Mouse (Mus musculus) Patski (cell line): ENCODE data around the gene Tmem132a. TPM values are rescaled to one million over a fixed set of nuclear protein-coding genes. Genes with fewer than 3 reads are reported as not detected.

Experiments
- ATAC-seq: fragments of 100-300 bp; one replicate; pipeline ENCODE4 v1.8.0; 2021
- CTCF ChIA-PET: fragments of 350-600 bp; sonication (Branson Sonifier 250); formaldehyde crosslinking; loops from one replicate; lab custom pipeline; 2022; ENCODE audit warnings: inconsistent platforms; lab: Charles Lee
- POLR2A ChIA-PET: fragments of 350-600 bp; sonication (Branson Sonifier 250); formaldehyde crosslinking; loops from one replicate; lab custom pipeline; 2022; ENCODE audit warnings: antibody characterized with exemption, inconsistent platforms; lab: Charles Lee
- DNase-seq: peaks from one replicate; pipeline ENCODE4 v3.0.0-alpha.2; 2011; ENCODE audit warnings: low read depth, low spot score
- H3K27me3 ChIP-seq: fragments of 371-371 bp; one replicate; pipeline ENCODE4 v1.5.1; 2021
- CTCF ChIP-seq: fragments of 100-300 bp; IDR thresholded peaks from one replicate; pipeline ENCODE4 v1.5.1; 2021
- in situ Hi-C: fragments of 300-500 bp; cut with MboI; formaldehyde crosslinking; loops from 3 replicates; pipeline ENCODE4 v1.11.1; 2018; ENCODE audit warnings: low pct_unique_long_range_greater_than_20kb, mixed read lengths
- polyA plus RNA-seq: library from polyadenylated mRNA; unstranded; gene quantifications from one replicate; pipeline ENCODE4 v1.2.3, GENCODE M21; 2021

The Tmem132a gene
- polyA plus RNA-seq, 1 experiment from 2014 or later = 114 TPM

DNA sequence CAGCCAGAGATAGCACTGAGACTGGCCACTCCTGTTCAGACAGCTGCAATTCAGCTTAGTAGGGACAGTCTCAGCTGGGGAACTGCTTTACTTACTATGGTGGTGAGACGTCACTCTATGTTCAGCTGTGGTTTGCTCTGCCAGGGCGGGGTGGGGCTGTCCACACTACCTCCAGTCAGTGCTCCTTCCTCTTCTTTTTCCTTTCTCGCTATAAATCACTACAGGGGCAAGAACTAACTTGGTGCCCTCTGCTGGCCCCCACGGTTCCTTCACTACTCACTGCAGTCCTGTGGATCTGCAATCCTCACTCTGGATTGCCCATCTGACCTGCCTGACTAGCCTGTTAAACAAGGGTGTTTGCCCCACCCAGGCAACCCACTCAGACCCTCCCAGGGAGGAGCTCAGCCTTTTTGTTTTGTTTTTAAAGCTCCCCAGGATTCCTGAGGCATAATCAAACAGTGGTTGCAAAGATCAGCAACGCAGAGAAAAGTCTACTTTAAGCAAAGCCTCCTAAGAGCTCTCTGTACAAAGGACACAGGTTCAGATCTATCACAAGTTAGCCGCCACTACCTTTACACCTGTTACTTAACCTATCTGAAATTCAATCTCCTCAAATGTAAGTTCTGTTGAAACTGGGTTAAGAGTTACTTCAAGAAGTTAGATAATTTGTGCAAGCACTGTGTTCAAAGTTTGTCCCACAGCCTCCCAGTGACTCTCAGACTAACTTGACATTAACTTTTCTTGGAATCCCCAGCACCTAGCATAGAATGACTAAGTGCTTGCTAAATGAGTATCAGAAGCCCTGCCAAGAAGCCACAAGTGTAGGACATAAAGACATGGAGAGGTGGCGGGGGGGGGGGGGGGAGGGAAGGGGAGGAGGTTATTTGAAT, 10.6 kb upstream of the Tmem132a start:
- no peaks in the 10 kb centered on the region for H3K27me3 ChIP-seq
- in situ Hi-C loops = no loop called here
- CTCF ChIA-PET = interaction anchor here (0.7 to 1.6 kb wide), 8 partner anchors 10 to 171 kb away, joined by 3 to 7 read pairs (median 4); partner anchors contain the start of genes Prpf19 and Tmem132a
- POLR2A ChIA-PET = interaction anchor here (0.7 to 1.0 kb wide), 3 partner anchors 15 to 74 kb away, joined by 3 to 4 read pairs (median 3); no protein-coding TSS in a partner anchor
- DNase-seq (no peak), ATAC-seq (peak; percentile 28)
- TF ChIP-seq CTCF = no peak

DNA sequence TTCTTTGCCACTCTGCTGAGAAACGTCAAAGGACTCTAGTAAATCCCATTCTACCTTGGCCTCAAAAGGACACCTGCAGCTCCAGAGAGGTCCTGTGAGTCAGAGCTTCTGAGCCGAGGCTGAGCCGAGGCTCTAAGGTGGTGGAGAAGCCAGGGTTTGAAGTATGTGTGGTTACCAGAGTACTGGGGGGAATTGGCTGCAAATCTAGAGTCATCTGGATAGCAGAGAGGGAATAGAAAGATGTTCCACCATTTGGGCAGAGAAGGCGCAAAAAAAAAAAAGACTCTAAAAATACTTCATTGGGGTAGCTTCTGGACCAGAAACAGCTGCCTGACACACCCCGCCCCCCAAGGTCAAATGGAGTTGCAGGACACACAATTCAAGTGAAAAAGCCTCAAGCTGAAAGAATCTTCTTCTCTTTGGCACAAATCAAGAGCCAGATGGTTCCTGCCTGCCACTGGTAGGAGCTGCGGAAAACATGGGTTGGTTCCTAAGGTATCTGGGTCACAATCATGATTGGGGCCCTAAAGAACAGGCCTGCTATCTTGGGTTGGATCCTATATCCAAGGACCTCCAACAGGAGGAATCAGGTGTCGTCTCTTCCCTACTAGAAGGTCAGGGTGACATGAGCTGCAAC, 8.6 kb upstream of the Tmem132a start:
- CTCF ChIA-PET = interaction anchor here (0.9 to 2.2 kb wide), 4 partner anchors 12 to 169 kb away, joined by 3 to 9 read pairs (median 3); partner anchors contain the start of gene Prpf19
- no peaks in the 10 kb centered on the region for H3K27me3 ChIP-seq
- DNase-seq (no peak), ATAC-seq (no peak)
- no peak for TF ChIP-seq CTCF
- in situ Hi-C loops = loop anchor here (5.0 kb wide), 1 partner anchor 161 kb away; no protein-coding TSS in a partner anchor
- POLR2A ChIA-PET = interaction anchor here (0.6 kb wide), 1 partner anchor 94 kb away, joined by 4 read pairs; no protein-coding TSS in a partner anchor

DNA sequence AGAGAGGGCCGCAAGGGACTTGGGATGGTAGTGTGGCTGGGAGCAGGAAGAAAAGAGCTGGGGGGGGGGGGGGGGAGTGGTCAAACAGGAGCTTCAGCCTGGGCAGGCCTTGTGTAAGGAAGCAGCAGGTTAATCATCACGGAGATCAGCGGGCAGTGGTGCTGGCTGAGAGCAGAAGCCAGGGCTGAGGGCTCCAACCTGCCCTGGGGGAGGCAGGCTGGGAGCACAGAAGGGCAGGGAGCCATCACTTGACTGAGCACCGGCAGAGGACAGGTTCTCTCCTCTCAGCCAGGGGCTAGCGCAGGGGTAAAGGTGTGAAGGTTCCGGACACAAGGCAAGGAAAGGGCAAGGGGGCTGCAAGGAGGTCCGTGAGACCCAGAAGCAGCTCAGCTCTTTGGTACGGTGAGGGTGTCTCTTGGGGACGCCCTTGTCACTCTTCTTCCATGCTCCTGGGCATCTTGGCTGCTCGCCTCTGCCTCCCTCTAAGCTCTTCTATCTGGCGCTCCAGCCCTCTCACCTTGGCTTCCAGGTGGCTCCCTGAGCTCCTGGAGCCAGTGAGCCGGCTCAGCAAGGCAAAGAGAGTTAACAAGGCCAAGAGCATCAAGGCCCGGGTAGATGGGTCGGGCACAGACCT, 1.7 kb upstream of the Tmem132a start:
- DNase-seq (no peak), ATAC-seq (no peak)
- POLR2A ChIA-PET = interaction anchor here (1.0 kb wide), 1 partner anchor 14 kb away, joined by 3 read pairs; no protein-coding TSS in a partner anchor
- no peaks in the 10 kb centered on the region for H3K27me3 ChIP-seq
- TF ChIP-seq CTCF = no peak
- CTCF ChIA-PET = interaction anchor here (1.8 kb wide), 1 partner anchor 9 kb away, joined by 7 read pairs; no protein-coding TSS in a partner anchor
- in situ Hi-C loops = no loop called here

DNA sequence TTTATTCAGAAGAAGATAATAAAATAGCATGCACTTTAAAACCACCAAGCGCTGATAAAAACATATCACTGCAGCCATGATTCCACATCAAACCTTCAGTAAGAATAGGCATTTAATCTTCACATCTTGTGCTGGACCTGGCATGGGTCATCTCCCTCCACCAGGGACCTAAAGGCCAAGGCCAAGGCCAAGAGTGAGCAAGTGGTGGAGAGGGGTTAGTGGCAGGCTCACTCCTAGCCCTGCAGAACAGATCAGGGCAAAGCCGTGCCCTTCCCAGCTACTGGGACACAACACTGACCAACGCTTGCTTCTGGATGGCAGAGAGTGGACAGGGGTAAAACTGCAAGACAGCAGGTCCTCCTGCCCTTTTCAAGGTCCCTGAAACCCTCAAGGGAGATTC, 936 bp upstream of the Tmem132a start:
- in situ Hi-C loops = no loop called here
- ATAC-seq (no peak), DNase-seq (no peak)
- POLR2A ChIA-PET = interaction anchor here (1.0 kb wide), 1 partner anchor 13 kb away, joined by 3 read pairs; no protein-coding TSS in a partner anchor
- TF ChIP-seq CTCF = no peak
- CTCF ChIA-PET = interaction anchor here (1.8 kb wide), 1 partner anchor 9 kb away, joined by 7 read pairs; no protein-coding TSS in a partner anchor
- H3K27me3 ChIP-seq = no peaks in the 10 kb centered on the region

DNA sequence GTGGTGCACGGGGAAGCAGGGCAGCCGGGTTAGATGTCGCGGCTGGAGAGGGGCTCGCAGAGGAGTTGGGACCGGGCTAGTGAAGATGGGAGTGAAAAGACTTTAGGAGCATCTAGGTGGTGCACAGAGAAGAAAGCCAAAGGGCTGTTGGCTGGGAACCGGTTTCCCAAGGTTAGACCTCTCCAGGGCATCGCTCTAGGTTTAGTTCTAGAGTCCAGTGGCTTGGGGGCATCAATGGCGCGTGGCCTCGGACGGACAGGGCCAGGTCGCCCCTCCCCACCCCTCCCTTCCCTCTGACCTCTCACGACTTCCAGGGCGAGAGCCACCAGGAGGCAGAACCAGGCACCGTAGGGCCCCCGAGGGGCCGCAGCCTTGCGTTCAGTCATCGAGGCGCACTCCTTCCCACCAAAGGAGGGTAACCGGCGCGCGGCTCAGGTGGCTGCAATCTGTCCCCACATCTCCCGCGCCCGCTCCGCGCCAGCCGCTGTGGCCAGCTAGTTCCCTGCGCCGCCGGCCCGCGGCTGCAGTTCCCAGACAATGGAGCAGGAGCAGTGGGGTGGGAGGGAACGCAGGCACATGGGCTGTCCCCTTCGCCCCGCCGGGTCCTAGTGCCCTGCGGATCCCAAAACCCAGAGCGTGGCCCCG, 377 bp downstream of the Tmem132a start:
- no peaks in the 10 kb centered on the region for H3K27me3 ChIP-seq
- DNase-seq = peak; percentile 41
- TF ChIP-seq CTCF = no peak
- CTCF ChIA-PET = interaction anchor here (1.8 kb wide), 1 partner anchor 11 kb away, joined by 7 read pairs; no protein-coding TSS in a partner anchor
- peak; percentile 90 for ATAC-seq
- in situ Hi-C loops = no loop called here
- POLR2A ChIA-PET = interaction anchor here (1.2 kb wide), 1 partner anchor 153 kb away, joined by 3 read pairs; no protein-coding TSS in a partner anchor

DNA sequence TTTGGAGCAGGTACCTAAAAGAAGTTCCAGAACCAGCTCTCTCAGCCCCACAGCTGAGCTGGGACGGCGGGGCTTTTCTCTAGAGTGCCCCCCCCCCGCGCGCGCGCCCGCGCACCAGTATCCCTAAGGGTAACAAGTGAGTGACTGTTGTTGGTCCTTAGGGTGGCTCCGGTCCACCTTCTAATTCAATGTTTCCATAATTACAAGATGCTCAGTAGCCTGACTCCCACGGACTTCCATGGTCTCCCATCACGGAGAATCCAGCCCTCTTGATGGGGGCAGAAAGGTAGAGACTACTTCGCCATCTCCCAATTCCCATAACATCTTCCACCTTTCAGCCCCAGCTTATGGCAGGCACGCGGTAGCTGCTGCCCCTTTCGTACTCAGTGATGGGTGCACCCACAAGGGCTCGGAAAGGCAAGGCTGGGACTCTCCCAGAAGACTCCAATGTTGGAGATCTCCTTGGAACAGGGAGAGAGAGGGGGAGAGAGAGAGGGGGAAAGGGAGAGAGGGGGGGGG, 1.1 kb downstream of the Tmem132a start:
- ATAC-seq (no peak), DNase-seq (no peak)
- no peak for TF ChIP-seq CTCF
- CTCF ChIA-PET = interaction anchor here (1.1 to 1.3 kb wide), 2 partner anchors 90 to 184 kb away, joined by 3 read pairs; no protein-coding TSS in a partner anchor
- H3K27me3 ChIP-seq = no peaks in the 10 kb centered on the region
- in situ Hi-C loops = no loop called here
- POLR2A ChIA-PET = no interaction called here

DNA sequence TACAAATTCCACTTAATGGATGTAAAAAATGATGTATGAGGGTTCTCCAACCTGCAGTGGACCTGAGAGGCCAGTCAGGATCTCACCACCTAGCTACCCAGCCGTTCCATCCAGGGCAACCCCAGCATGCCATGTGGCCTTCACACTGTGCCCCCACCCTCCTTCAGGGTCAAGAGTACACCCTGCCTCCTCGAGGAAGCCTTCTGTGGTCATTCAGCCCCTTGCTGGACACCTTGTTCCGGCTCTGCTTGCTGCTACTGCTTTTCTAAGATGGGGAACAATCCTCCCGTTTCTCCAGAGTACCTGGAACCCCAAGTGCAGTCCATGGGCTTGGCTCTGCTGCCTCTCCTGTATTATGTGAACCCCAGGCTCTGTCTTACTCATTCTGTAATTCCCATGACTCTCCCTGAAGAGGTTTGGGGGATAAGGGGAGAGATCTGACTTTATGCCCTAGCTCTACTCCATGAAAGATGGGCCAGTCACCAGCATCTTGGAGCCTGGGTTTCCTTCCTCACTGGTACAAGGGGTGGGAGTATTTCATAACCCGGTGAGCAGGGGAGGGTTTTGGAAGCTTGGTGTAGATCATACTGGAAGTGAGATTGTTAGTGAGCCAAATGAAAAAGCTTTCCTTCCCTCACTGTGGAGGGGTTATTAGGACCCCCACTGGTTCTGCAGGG, 1.7 kb downstream of the Tmem132a start:
- ChIA-PET POLR2A (interaction anchor here (0.6 kb wide), 1 partner anchor 23 kb away, joined by 3 read pairs; no protein-coding TSS in a partner anchor), CTCF (interaction anchor here (1.0 to 1.3 kb wide), 3 partner anchors 91 to 183 kb away, joined by 3 read pairs; no protein-coding TSS in a partner anchor)
- in situ Hi-C loops = no loop called here
- DNase-seq (no peak), ATAC-seq (no peak)
- H3K27me3 ChIP-seq = no peaks in the 10 kb centered on the region
- no peak for TF ChIP-seq CTCF

DNA sequence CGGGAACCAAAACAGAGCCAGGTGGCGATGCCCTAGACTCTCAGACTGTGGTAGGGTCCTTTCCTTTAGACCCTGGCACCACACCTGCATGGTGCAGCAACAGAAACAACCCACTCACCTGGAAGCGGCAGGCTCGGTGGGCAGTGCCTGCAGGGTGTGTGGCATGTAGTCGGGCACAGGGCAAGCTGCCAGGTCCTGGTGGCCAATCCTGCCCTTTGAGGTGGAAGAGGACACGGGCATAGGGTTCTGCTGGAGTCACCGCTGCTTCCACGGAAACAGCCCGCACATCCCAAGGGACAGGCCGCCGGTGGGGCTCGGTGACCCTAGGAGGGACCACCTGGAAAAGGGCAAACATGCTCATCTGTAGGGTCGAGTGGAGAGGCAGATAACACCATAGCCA, 3.4 kb downstream of the Tmem132a start:
- in situ Hi-C loops = no loop called here
- POLR2A ChIA-PET = no interaction called here
- no peak for ATAC-seq
- CTCF ChIA-PET = no interaction called here
- no peak for TF ChIP-seq CTCF
- DNase-seq = no peak
- H3K27me3 ChIP-seq = no peaks in the 10 kb centered on the region
